Mouse (Mus musculus): Measurements from ENCODE around the gene Efemp1.

The Efemp1 gene

GRCm38 (mm10) chr11:28853102-28853800 lies at the start of gene Efemp1:
Gene Efemp1, plus strand, starts transcription at chr11:28853204.
- peak; percentile 96 for DNase-seq

- DNase-seq = no peak
These were observed 44.3 kb upstream of the Efemp1 start for GRCm38 (mm10) chr11:28808685-28809084.

GRCm38 (mm10) chr11:28811874-28812273 lies 41.1 kb upstream of the Efemp1 start:
- DNase-seq = no peak

GRCm38 (mm10) chr11:28812564-28812963 lies 40.4 kb upstream of the Efemp1 start:
- no peak for DNase-seq

GRCm38 (mm10) chr11:28817405-28817804 lies 35.6 kb upstream of the Efemp1 start:
- DNase-seq = peak; percentile 85

GRCm38 (mm10) chr11:28826950-28827349 lies 26.1 kb upstream of the Efemp1 start:
- no peak for DNase-seq

GRCm38 (mm10) chr11:28833809-28834208 lies 19.2 kb upstream of the Efemp1 start:
- DNase-seq = peak; percentile 68

GRCm38 (mm10) chr11:28835141-28835540 lies 17.9 kb upstream of the Efemp1 start:
- no peak for DNase-seq

GRCm38 (mm10) chr11:28849841-28850240 lies 3.2 kb upstream of the Efemp1 start:
- peak; percentile 90 for DNase-seq

- DNase-seq = peak; percentile 82
These were observed 1.4 kb upstream of the Efemp1 start for GRCm38 (mm10) chr11:28851645-28852044.

GRCm38 (mm10) chr11:28852361-28852919 lies 564 bp upstream of the Efemp1 start:
- DNase-seq = peak; percentile 85

GRCm38 (mm10) chr11:28859125-28859524 lies 6.1 kb downstream of the Efemp1 start:
- DNase-seq = peak; percentile 60

GRCm38 (mm10) chr11:28869129-28869528 lies 16.1 kb downstream of the Efemp1 start:
- DNase-seq = peak; percentile 18

- peak; percentile 66 for DNase-seq
These were observed 28.5 kb downstream of the Efemp1 start for GRCm38 (mm10) chr11:28881381-28881976.

- peak; percentile 92 for DNase-seq
These were observed 30.1 kb downstream of the Efemp1 start for GRCm38 (mm10) chr11:28883106-28883505.

- peak; percentile 19 for DNase-seq
These were observed 36.5 kb downstream of the Efemp1 start for GRCm38 (mm10) chr11:28889538-28889937.

- peak; percentile 62 for DNase-seq
These were observed 38.5 kb downstream of the Efemp1 start for GRCm38 (mm10) chr11:28891515-28891914.

- DNase-seq = no peak
These were observed 46.4 kb downstream of the Efemp1 start for GRCm38 (mm10) chr11:28899420-28899819.

GRCm38 (mm10) chr11:28904596-28904995 lies 51.6 kb downstream of the Efemp1 start:
- no peak for DNase-seq

- DNase-seq = peak; percentile 91
These were observed 53.3 kb downstream of the Efemp1 start for GRCm38 (mm10) chr11:28906288-28906687.

GRCm38 (mm10) chr11:28908908-28909545 lies 56.0 kb downstream of the Efemp1 start:
- peak; percentile 95 for DNase-seq

GRCm38 (mm10) chr11:28912469-28913138 lies 59.6 kb downstream of the Efemp1 start:
- no peak for DNase-seq

GRCm38 (mm10) chr11:28934449-28934848 lies 81.4 kb downstream of the Efemp1 start:
- no peak for DNase-seq
